Mouse (Mus musculus) brain, embryonic 14.5 days (tissue): ENCODE data around the gene Hnrnpd.

Experiments
- CTCF ChIP-seq: fragments of 200-500 bp; IDR thresholded peaks from 2 replicates; pipeline ENCODE4 v1.5.1; 2012; ENCODE audit warnings: inconsistent platforms, mild to moderate bottlenecking, moderate library complexity, borderline replicate concordance; ENCODE audit not compliant: insufficient read depth, insufficient read length; ENCODE audit errors: extremely low read depth
- POLR2A ChIP-seq: fragments of 200-500 bp; IDR thresholded peaks from 2 replicates; pipeline ENCODE4 v1.6.1; 2012; ENCODE audit warnings: mild to moderate bottlenecking, inconsistent platforms, borderline replicate concordance; ENCODE audit not compliant: poor library complexity, insufficient read depth, insufficient read length, severe bottlenecking; ENCODE audit errors: extremely low read depth

DNA sequence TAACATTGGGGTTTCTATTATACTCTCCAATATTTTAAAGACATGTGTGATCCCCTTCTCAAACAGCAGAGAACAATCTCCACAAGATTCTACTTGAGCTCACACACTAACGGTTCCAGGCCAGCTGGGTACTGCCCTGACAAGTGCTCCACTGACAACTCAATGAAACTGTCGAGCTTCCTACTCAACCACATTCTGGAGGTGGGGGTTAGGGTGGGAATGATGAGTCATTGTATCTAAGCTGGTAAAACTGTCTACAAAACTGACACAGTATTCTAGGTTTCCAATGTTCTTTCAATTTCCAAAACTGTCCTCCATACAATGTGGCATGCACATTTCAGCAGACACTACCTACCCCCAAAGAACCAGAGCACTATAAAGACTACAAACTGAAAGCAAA is 4.8 kb downstream of the Hnrnpd start:
- TF ChIP-seq CTCF (no peak), POLR2A (no peak)
